21 mouse cellular contexts compared by ENCODE assay signal in genomic region chr2:30592391-30592790, GRCm38 (mm10). TPM values are rescaled to one million over a fixed set of nuclear protein-coding genes. Genes with fewer than 3 reads are reported as not detected.
DNase-seq lines count a peak whose midpoint lies in the region; ATAC-seq and TF ChIP-seq lines count a peak whose summit lies in the region.
"Had no signal": no experiment of that assay in that cellular context is flagged by ENCODE, and none has a peak within 500 bp of the region (broad histone marks: within the 10 kb centered on the region; RNA-seq: fewer than 3 reads in every experiment).

No protein-coding gene starts in this region.

- H3K9ac ChIP-seq in hindbrain, embryonic 14.5 days = no peak overlapping the region
- H3K9ac ChIP-seq in hindbrain, embryonic 12.5 days = no peak overlapping the region
- no peak overlapping the region for H3K9ac ChIP-seq in midbrain, embryonic 12.5 days (replicated peaks)
- H3K9ac ChIP-seq in midbrain, embryonic 15.5 days = no peak overlapping the region
- H3K9ac ChIP-seq: embryonic facial prominence, embryonic 15.5 days; liver, embryonic 14.5 days; lung, embryonic 15.5 days had no signal

- peaks cover 28% of the 10 kb centered on the region for H3K4me1 ChIP-seq in cerebellum, adult 2 months (ENCODE audit: control insufficient read depth, insufficient read depth, low read length)
- peaks cover 15% of the 10 kb centered on the region for H3K4me1 ChIP-seq in hindbrain, embryonic 14.5 days (replicated peaks; ENCODE audit: control insufficient read depth, insufficient read depth, low read length)
- peaks cover 30% of the 10 kb centered on the region for H3K4me1 ChIP-seq in hindbrain, embryonic 12.5 days
- H3K4me1 ChIP-seq in midbrain, embryonic 12.5 days = peaks cover 31% of the 10 kb centered on the region
- peaks cover 34% of the 10 kb centered on the region for H3K4me1 ChIP-seq in midbrain, embryonic 15.5 days

- DNase-seq in cerebellum, adult 2 months = peak in 1 of 2 experiments; percentile 20
- no peak for DNase-seq in cerebellum, adult 18-20 months
- DNase-seq in gastrocnemius, adult 2 months = peak; percentile 24
- no peak for DNase-seq in gastrocnemius, postnatal 36 days
- no peak for DNase-seq in hindbrain, embryonic 14.5 days (ENCODE audit: low spot score)
- DNase-seq: adrenal gland, adult 2 months; embryo, embryonic 11 days; kidney, adult 18-20 months; kidney, postnatal 25 days; layer of hippocampus, adult 9-11 months; lung, postnatal 4 days; right cerebral cortex, adult 18-20 months had no signal

- 74% methylated on average over 6 of the region's 6 CpGs for WGBS in cerebellum, adult 2 months
- 74% methylated on average over 6 of the region's 6 CpGs for WGBS in hindbrain, embryonic 14.5 days
- WGBS in hindbrain, embryonic 12.5 days = 73% methylated on average over 6 of the region's 6 CpGs
- WGBS in midbrain, embryonic 12.5 days = 79% methylated on average over 6 of the region's 6 CpGs
- 81% methylated on average over 6 of the region's 6 CpGs for WGBS in midbrain, embryonic 15.5 days

- TF ChIP-seq CTCF in cerebellum, adult 2 months (IDR thresholded peaks at IDR 0.05; ENCODE audit: borderline replicate concordance, insufficient read depth, low read depth, low read length) = no peak
- TF ChIP-seq CTCF in gastrocnemius, adult 2 months (IDR thresholded peaks at IDR 0.05) = no peak

- intact Hi-C loops in gastrocnemius, adult 2 months (cut with DNase I) = loop anchor here (5.0 kb wide), 2 partner anchors 40 to 120 kb away; partner anchors contain the start of gene Ier5l
- intact Hi-C loops in gastrocnemius, postnatal 36 days (cut with DNase I) = loop anchor here (5.0 kb wide), 2 partner anchors 40 to 120 kb away; partner anchors contain the start of gene Ier5l

- H3K27me3 ChIP-seq in cerebellum, adult 2 months (ENCODE audit: control insufficient read depth, insufficient read depth, low read length) = no peaks in the 10 kb centered on the region
- no peaks in the 10 kb centered on the region for H3K27me3 ChIP-seq in hindbrain, embryonic 14.5 days (ENCODE audit: control insufficient read depth, insufficient read depth, low read length)
- H3K27me3 ChIP-seq in hindbrain, embryonic 12.5 days = no peaks in the 10 kb centered on the region
- H3K27me3 ChIP-seq in midbrain, embryonic 12.5 days = no peaks in the 10 kb centered on the region
- no peaks in the 10 kb centered on the region for H3K27me3 ChIP-seq in midbrain, embryonic 15.5 days (replicated peaks)
- H3K27me3 ChIP-seq: embryonic facial prominence, embryonic 15.5 days; lung, embryonic 15.5 days had no signal

- H3K9me3 ChIP-seq in hindbrain, embryonic 14.5 days (ENCODE audit: control insufficient read depth, low read length) = no peaks in the 10 kb centered on the region
- H3K9me3 ChIP-seq in hindbrain, embryonic 12.5 days (replicated peaks) = no peaks in the 10 kb centered on the region
- no peaks in the 10 kb centered on the region for H3K9me3 ChIP-seq in midbrain, embryonic 12.5 days
- no peaks in the 10 kb centered on the region for H3K9me3 ChIP-seq in midbrain, embryonic 15.5 days
- H3K9me3 ChIP-seq: embryonic facial prominence, embryonic 15.5 days; lung, embryonic 15.5 days had no signal

- H3K4me2 ChIP-seq in hindbrain, embryonic 14.5 days (replicated peaks) = no peak overlapping the region
- no peak overlapping the region for H3K4me2 ChIP-seq in hindbrain, embryonic 12.5 days (replicated peaks)
- H3K4me2 ChIP-seq in midbrain, embryonic 12.5 days (replicated peaks) = no peak overlapping the region
- no peak overlapping the region for H3K4me2 ChIP-seq in midbrain, embryonic 15.5 days
- H3K4me2 ChIP-seq: embryonic facial prominence, embryonic 15.5 days; lung, embryonic 15.5 days had no signal

- peak overlapping the region; percentile 59 for H3K27ac ChIP-seq in cerebellum, adult 2 months (ENCODE audit: insufficient read depth, low read length)
- H3K27ac ChIP-seq in gastrocnemius, adult 2 months = peak overlapping the region; percentile 97
- 0 out of 2 replicates have a peak overlapping the region, but pooled peaks have one; percentile 14 for H3K27ac ChIP-seq in hindbrain, embryonic 14.5 days
- H3K27ac ChIP-seq in hindbrain, embryonic 12.5 days = no peak overlapping the region
- 0 out of 2 replicates have a peak overlapping the region, but pooled peaks have one; percentile 20 for H3K27ac ChIP-seq in midbrain, embryonic 12.5 days (replicated peaks)
- no peak overlapping the region for H3K27ac ChIP-seq in midbrain, embryonic 15.5 days
- H3K27ac ChIP-seq: liver, embryonic 14.5 days; lung, embryonic 15.5 days; stomach, postnatal 0 days had no signal

- TF ChIP-seq POLR2A in cerebellum, adult 2 months (IDR thresholded peaks at IDR 0.05; ENCODE audit: borderline replicate concordance, insufficient read depth, low read length) = no peak

- ATAC-seq in hindbrain, embryonic 14.5 days (ENCODE audit: low FRiP score) = no peak
- no peak for ATAC-seq in hindbrain, embryonic 12.5 days (ENCODE audit: low FRiP score)
- ATAC-seq in midbrain, embryonic 12.5 days (ENCODE audit: low FRiP score, low read depth) = no peak
- ATAC-seq in midbrain, embryonic 15.5 days (replicated peaks) = no peak

- H3K36me3 ChIP-seq in hindbrain, embryonic 14.5 days (replicated peaks; ENCODE audit: control insufficient read depth, insufficient read depth) = no peaks in the 10 kb centered on the region
- no peaks in the 10 kb centered on the region for H3K36me3 ChIP-seq in hindbrain, embryonic 12.5 days
- H3K36me3 ChIP-seq in midbrain, embryonic 12.5 days = no peaks in the 10 kb centered on the region
- no peaks in the 10 kb centered on the region for H3K36me3 ChIP-seq in midbrain, embryonic 15.5 days (replicated peaks)
- H3K36me3 ChIP-seq: embryonic facial prominence, embryonic 15.5 days; lung, embryonic 15.5 days had no signal

- H3K4me3 ChIP-seq in cerebellum, adult 2 months (replicated peaks; ENCODE audit: insufficient read depth, low read depth, low read length) = no peak overlapping the region
- H3K4me3 ChIP-seq in gastrocnemius, adult 2 months = no peak overlapping the region
- H3K4me3 ChIP-seq in hindbrain, embryonic 14.5 days (replicated peaks; ENCODE audit: low read length) = no peak overlapping the region
- H3K4me3 ChIP-seq in hindbrain, embryonic 12.5 days = no peak overlapping the region
- H3K4me3 ChIP-seq in midbrain, embryonic 12.5 days = no peak overlapping the region
- H3K4me3 ChIP-seq in midbrain, embryonic 15.5 days = no peak overlapping the region
- H3K4me3 ChIP-seq: embryonic facial prominence, embryonic 15.5 days; lung, embryonic 15.5 days; myocyte had no signal

RNA-seq across cellular contexts. Expression of gene Cstad, which starts 2.4 kb away (rescaled TPM):
- 3.2 and 3.7 TPM in 2 replicates for polyA plus RNA-seq in cerebellum, adult 2 months (2012; rRNA removed)
- total RNA-seq in gastrocnemius, adult 2 months (2021) = 1 to 10 TPM in 1 of 2 experiments, under 1 TPM in 1; 0.47 to 1.8 TPM
- total RNA-seq in gastrocnemius, postnatal 36 days (2021) = 1 to 10 TPM; 2.5 to 3.4 TPM
- polyA plus RNA-seq in hindbrain, embryonic 14.5 days (2014; fragmentation: Nextera tagmentation; extraction: Ambion mirVana) = 1.6 TPM in 1 of 2 replicates, not detected in the other
- 0.45 and 0.89 TPM in 2 replicates for polyA plus RNA-seq in hindbrain, embryonic 12.5 days (2016; fragmentation: Nextera tagmentation; extraction: Ambion mirVana)
- 0.68 and 0.77 TPM in 2 replicates for polyA plus RNA-seq in midbrain, embryonic 12.5 days (2016; fragmentation: Nextera tagmentation; extraction: Ambion mirVana)
- 0.51 and 0.63 TPM in 2 replicates for polyA plus RNA-seq in midbrain, embryonic 15.5 days (2015; fragmentation: Nextera tagmentation; extraction: Ambion mirVana)
- total RNA-seq: granulocyte monocyte progenitor cell, adult 5-6 weeks had no signal

Comparison
In these comparisons a context has a peak if more than half of its experiments do, and no peak if none do; other contexts are left out.
1. H3K27ac ChIP-seq: peak in cerebellum, adult 2 months (single experiment), gastrocnemius, adult 2 months (single experiment), hindbrain, embryonic 14.5 days (single experiment) and midbrain, embryonic 12.5 days (single experiment); none in hindbrain, embryonic 12.5 days (single experiment) and midbrain, embryonic 15.5 days (single experiment).